Mouse (Mus musculus) midbrain, postnatal 0 days (tissue): ENCODE results near the gene Otud6a. TPM values are rescaled to one million over a fixed set of nuclear protein-coding genes. Genes with fewer than 3 reads are reported as not detected.

Source experiments
- ATAC-seq: fragments of 200-750 bp; cut with Nextera tagmentation; 2 replicates; pipeline ENCODE4 v1.8.0; 2017; ENCODE audit warnings: moderate number of reproducible peaks, mild to moderate bottlenecking, moderate TSS enrichment, moderate library complexity; ENCODE audit not compliant: low FRiP score
- DNase-seq: peaks from one replicate; pipeline ENCODE4 v3.0.0-alpha.2; 2015; ENCODE audit warnings: low spot score
- H3K27ac ChIP-seq: fragments of 300-500 bp; sonication (generic); 2 replicates; pipeline ENCODE4 v1.5.1; 2014; ENCODE audit warnings: low read depth, mild to moderate bottlenecking, low read length, mixed read lengths
- H3K27me3 ChIP-seq: fragments of 300-500 bp; sonication (generic); 2 replicates; pipeline ENCODE4 v1.6.1; 2014; ENCODE audit warnings: low read length, control low read depth, mixed read lengths; ENCODE audit not compliant: insufficient read depth
- H3K36me3 ChIP-seq: fragments of 300-500 bp; sonication (generic); 2 replicates; pipeline ENCODE4 v1.6.1; 2014; ENCODE audit warnings: low read length, control low read depth, mixed read lengths; ENCODE audit not compliant: insufficient read depth
- H3K4me1 ChIP-seq: fragments of 300-500 bp; sonication (generic); 2 replicates; pipeline ENCODE4 v1.6.1; 2014; ENCODE audit warnings: mild to moderate bottlenecking, control low read depth, antibody characterized with exemption, low read length, mixed read lengths; ENCODE audit not compliant: insufficient read depth
- H3K4me2 ChIP-seq: fragments of 300-500 bp; sonication (generic); 2 replicates; pipeline ENCODE4 v1.6.1; 2014; ENCODE audit warnings: low read depth, mild to moderate bottlenecking, low read length, mixed read lengths; ENCODE audit not compliant: poor library complexity, severe bottlenecking
- H3K4me3 ChIP-seq: fragments of 300-500 bp; sonication (generic); 2 replicates; pipeline ENCODE4 v1.5.1; 2014; ENCODE audit warnings: low read depth, mild to moderate bottlenecking, low read length, moderate library complexity
- H3K9ac ChIP-seq: fragments of 300-500 bp; sonication (generic); replicated peaks from 2 replicates; pipeline ENCODE4 v1.6.1; 2014; ENCODE audit warnings: mild to moderate bottlenecking, low read length, moderate library complexity, mixed read lengths; ENCODE audit not compliant: poor library complexity, severe bottlenecking
- H3K9me3 ChIP-seq: fragments of 300-500 bp; sonication (generic); 2 replicates; pipeline ENCODE4 v1.6.1; 2016; ENCODE audit warnings: low read length, control low read depth
- CTCF ChIP-seq: IDR thresholded peaks from 2 replicates; pipeline ENCODE4 v1.5.1; 2016; ENCODE audit warnings: antibody characterized with exemption, mild to moderate bottlenecking
- WGBS: fragments of 180-500 bp; shearing (Covaris S2); extraction: QIAGEN DNeasy Blood & Tissue Kit; methylation state at CpG from one replicate; pipeline ENCODE4 v1.1.7; 2014; 5-methylcytosine and 5-hydroxymethylcytosine counted together
- polyA plus RNA-seq: library from polyadenylated mRNA; unstranded; fragments of >200 nt; fragmentation: Nextera tagmentation; extraction: Ambion mirVana; gene quantifications from 2 replicates; pipeline ENCODE4 v1.2.1, GENCODE M21; 2015
- total RNA-seq: library from RNA; depleted of rRNA; stranded (reverse); fragments of >200 nt; gene quantifications from 2 replicates; pipeline ENCODE4 v1.2.3, GENCODE M21; 2014; rRNA removed

Otud6a gene
- total RNA-seq, result not detected in 2 replicates
- polyA plus RNA-seq, result not detected in 2 replicates

DNA sequence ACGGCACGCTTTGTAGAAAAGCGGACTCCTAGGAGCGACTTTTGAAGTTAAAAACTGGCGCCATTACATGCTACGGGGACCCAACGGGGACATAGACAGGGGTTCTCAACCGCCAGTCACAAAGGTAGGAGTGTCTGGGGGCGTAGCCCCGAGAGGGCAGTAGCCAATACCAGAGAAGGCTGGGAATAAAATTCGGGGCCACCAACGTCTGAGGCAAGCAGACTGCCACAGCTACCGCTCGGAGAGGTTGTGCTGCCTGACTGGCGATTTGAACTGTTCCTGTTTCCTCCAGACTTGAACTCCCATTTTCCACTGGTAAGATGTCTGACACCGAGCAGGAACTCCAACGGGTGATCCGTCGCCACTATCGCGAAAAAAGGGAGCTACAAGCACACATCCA, at the start of gene Otud6a:
Gene Otud6a, plus strand, starts transcription at position 321 of the 400 bp plus-strand sequence.
- Histone ChIP-seq H3K4me3 (no peak within 1 kb of the TSS), H3K27ac (no peak within 1 kb of the TSS), H3K4me2 (no peak within 1 kb of the TSS), H3K4me1 (no peaks in the 10 kb centered on the region), H3K36me3 (no peaks in the 10 kb centered on the region), H3K9ac (no peak within 1 kb of the TSS), H3K9me3 (no peaks in the 10 kb centered on the region), H3K27me3 (peaks cover 6% of the 10 kb centered on the region; the same call in 1 of the 2 replicates)
- 90% methylated on average over 21 of the region's 21 CpGs for WGBS
- ATAC-seq (no peak), DNase-seq (no peak)
- TF ChIP-seq CTCF, result no peak

DNA sequence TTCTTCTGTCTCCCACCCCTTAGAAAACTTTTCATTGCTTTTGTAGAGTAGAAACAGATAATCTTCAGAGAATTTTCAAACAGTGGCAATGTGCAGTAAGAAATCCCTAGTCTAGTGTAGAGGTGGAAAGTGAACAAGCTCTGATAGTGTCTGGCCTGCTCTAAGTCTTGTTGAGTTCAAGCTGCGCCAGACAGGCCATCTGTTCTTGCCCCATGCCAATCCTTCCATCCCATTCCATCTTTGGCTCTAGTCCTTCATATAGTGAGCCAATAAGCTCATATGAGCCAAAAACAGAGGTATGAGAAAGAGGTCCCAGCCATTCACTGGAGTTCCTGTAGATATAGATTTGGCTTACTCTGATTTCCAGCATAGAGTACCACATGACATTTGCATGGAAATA, 38.9 kb upstream of the Otud6a start:
- H3K4me3 ChIP-seq, result no peak overlapping the region
- ATAC-seq (no peak), DNase-seq (peak; percentile 22)
- H3K9me3 ChIP-seq, result no peaks in the 10 kb centered on the region
- no peaks in the 10 kb centered on the region for H3K36me3 ChIP-seq
- no peak overlapping the region for H3K27ac ChIP-seq
- H3K9ac ChIP-seq, result no peak overlapping the region
- peaks cover 4% of the 10 kb centered on the region; the same call in 1 of the 2 replicates for H3K27me3 ChIP-seq
- H3K4me1 ChIP-seq, result no peaks in the 10 kb centered on the region
- no peak for TF ChIP-seq CTCF
- WGBS, result 84% methylated on average over 1 of the region's 1 CpGs
- H3K4me2 ChIP-seq, result no peak overlapping the region

DNA sequence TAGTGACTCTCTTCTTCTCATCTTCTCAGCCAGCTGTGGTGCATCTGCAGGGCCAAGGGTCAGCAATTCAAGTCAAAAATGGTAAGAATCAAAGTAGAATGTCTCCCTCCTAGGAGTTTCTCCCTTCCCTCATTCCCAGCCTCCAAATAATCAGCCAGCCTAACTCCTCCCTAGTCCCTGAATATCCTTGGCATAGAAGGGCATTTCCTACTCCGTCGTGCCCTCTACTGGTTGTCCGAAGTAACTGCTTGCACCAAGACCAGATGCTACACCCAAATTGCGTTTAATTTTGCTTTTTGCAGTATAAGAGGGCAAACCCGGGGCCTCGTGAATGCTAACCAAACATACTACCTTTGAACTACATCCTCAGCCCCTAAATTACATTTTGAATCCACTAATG, 36.5 kb upstream of the Otud6a start:
- Histone ChIP-seq H3K4me1 (no peaks in the 10 kb centered on the region), H3K4me2 (no peak overlapping the region), H3K27ac (no peak overlapping the region), H3K36me3 (no peaks in the 10 kb centered on the region), H3K9ac (no peak overlapping the region), H3K4me3 (no peak overlapping the region), H3K9me3 (no peaks in the 10 kb centered on the region), H3K27me3 (peaks cover 4% of the 10 kb centered on the region; the same call in 1 of the 2 replicates)
- 37% methylated on average over 6 of the region's 6 CpGs for WGBS
- TF ChIP-seq CTCF, result peak; percentile 78
- ATAC-seq (no peak), DNase-seq (peak; percentile 62)

DNA sequence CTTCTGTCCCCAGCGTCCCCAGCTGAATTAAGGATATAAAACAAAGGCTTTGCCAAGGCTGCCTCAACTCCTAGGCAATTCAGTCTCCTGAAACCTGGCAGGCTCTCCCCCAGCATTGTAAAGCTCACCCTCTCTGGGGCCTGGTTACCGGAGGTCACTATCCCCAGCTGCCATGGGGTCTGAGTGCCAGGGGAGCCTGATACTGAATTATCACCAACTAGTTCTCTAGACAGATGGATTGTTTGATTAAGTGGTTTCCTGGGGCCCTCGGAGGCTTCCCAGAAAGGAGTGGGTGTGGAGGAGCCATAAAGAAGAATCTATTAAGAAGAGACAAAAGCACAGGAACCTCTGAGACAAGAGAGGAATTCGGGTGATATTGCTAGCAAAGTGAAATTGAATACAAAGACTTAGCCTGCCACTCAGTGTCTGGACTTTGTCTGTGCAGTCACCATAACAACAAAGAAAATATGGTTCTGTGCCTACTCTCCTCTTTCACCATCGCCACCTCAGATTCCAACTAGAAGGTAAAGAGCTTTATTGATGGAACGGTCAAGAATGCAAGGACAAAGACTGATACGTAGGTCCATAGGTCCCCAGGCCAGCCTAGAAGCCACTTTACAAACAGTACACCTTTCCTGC, 34.5 kb upstream of the Otud6a start:
- no peak overlapping the region for H3K4me2 ChIP-seq
- no peaks in the 10 kb centered on the region for H3K4me1 ChIP-seq
- no peaks in the 10 kb centered on the region for H3K36me3 ChIP-seq
- no peak overlapping the region for H3K9ac ChIP-seq
- WGBS, result 62% methylated on average over 7 of the region's 7 CpGs
- H3K27me3 ChIP-seq, result peaks cover 4% of the 10 kb centered on the region; the same call in 1 of the 2 replicates
- ATAC-seq, result peak; percentile 55; the same call in 1 of the 2 replicates
- DNase-seq, result peak; percentile 47
- H3K27ac ChIP-seq, result no peak overlapping the region
- no peak overlapping the region for H3K4me3 ChIP-seq
- H3K9me3 ChIP-seq, result no peaks in the 10 kb centered on the region
- peak; percentile 59 for TF ChIP-seq CTCF

DNA sequence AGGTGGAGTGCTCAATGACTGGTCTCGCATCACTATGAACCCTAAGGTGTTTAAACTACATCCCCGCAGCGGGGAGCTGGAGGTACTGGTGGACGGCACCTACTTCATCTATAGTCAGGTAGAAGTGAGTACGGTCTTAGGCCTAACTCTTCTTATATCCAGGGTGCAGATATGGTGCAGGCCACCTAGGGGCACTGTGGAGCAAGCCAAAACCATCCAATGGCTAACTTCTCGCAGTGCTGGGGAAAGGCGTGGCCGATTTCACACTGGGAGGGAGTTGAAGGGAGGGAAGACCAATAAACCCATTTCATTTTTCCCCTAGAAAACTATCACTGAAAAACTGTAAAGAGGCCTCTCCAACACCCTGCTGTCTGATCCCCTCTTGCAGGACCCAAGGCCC, 33.8 kb upstream of the Otud6a start:
- H3K27me3 ChIP-seq, result peaks cover 4% of the 10 kb centered on the region; the same call in 1 of the 2 replicates
- no peak for ATAC-seq
- peak; percentile 32; the same call in 1 of the 2 replicates for TF ChIP-seq CTCF
- no peaks in the 10 kb centered on the region for H3K4me1 ChIP-seq
- no peaks in the 10 kb centered on the region for H3K9me3 ChIP-seq
- no peak for DNase-seq
- WGBS, result 87% methylated on average over 8 of the region's 8 CpGs
- no peak overlapping the region for H3K4me3 ChIP-seq
- H3K36me3 ChIP-seq, result no peaks in the 10 kb centered on the region
- H3K9ac ChIP-seq, result no peak overlapping the region
- H3K4me2 ChIP-seq, result no peak overlapping the region
- H3K27ac ChIP-seq, result no peak overlapping the region

DNA sequence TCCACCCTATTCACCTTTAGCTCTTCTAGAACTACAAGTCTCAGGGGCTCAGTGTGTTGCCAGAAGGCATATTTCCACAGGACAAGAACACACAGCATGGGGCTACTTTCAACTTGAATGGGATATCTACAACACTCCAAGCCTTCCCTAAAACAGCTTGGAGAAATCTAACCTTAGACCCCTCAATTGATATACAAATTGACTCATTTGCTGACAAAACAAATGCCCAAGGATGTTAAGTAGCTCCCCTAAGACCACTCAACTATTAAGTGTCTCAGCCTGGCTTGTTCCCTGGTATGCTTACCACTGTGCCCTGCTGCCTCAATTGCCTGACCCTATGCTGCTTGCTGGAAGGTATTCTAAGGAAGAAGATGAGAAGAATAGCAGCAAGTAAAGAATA, 27.9 kb upstream of the Otud6a start:
- Histone ChIP-seq H3K36me3 (no peaks in the 10 kb centered on the region), H3K4me1 (no peaks in the 10 kb centered on the region), H3K4me3 (no peak overlapping the region), H3K9me3 (no peaks in the 10 kb centered on the region), H3K4me2 (no peak overlapping the region), H3K27me3 (no peaks in the 10 kb centered on the region; the same call in 1 of the 2 replicates), H3K9ac (no peak overlapping the region), H3K27ac (no peak overlapping the region)
- ATAC-seq, result no peak
- no peak for DNase-seq
- TF ChIP-seq CTCF, result no peak
